Mouse (Mus musculus): ENCODE measurements around the gene Fgf7. TPM values are rescaled to one million over a fixed set of nuclear protein-coding genes. Genes with fewer than 3 reads are reported as not detected.

The Fgf7 gene
- polyA plus RNA-seq, 1 experiment, result 0.55 TPM

DNA sequence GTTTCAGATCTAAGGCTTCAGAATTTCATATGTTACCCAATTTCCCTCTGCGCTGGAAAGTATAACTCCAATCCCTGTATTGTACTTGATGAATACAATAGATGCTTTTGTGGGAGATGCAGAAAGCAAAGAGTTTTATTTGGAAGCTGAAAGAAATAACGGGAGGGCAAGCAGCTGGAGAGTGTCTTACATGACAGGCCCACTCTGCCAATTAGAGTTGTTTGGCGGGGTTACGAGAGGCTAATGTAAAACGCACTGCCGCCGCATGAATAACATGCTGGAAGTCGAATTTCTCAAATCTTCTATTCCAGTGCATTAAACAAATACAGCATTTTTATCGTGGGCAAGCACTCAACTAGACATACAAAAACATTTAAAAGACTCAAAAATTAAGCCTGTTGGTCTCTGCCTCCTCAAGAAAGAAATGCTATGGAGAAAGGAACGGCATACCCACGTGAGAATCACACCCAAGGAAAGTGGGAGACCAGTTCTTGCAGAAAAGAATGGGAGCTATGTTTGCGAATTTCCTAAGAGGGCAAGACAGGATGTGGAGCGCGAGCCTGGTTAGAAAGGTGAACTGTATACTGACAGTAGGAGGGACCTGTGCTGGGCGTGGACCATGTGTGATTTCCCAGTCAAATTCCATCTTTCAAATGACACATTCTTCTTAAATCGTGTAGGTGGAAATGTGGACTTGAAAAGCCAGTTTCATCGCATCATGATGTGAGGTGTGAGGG, 26.7 kb downstream of the Fgf7 start:
- Histone ChIP-seq H3K36me3 (ENCODE audit: control insufficient read depth, insufficient read depth, low read length) (no peaks in the 10 kb centered on the region), H3K4me3 (ENCODE audit: extremely low read depth, insufficient read depth, insufficient read length) (no peak overlapping the region), H3K27me3 (ENCODE audit: control insufficient read depth, insufficient read depth, low read length) (no peaks in the 10 kb centered on the region), H3K4me1 (ENCODE audit: control insufficient read depth, insufficient read depth, insufficient read length) (no peaks in the 10 kb centered on the region), H3K27ac (ENCODE audit: insufficient read depth, low read length) (no peak overlapping the region)
- DNase-seq (ENCODE audit: low read depth in 1 of 2, low spot score in 2 of 2), result no peak
- WGBS, result 87% methylated on average over 17 of the region's 17 CpGs
- TF ChIP-seq CTCF (IDR thresholded peaks at IDR 0.05; ENCODE audit: extremely low read depth, insufficient read depth, insufficient read length, insufficient replicate concordance) (no peak), POLR2A (IDR thresholded peaks at IDR 0.05; ENCODE audit: low read depth, low read length) (no peak)

GRCm38 (mm10) chr2:126062876-126063275, 28.4 kb downstream of the Fgf7 start:
- no peak for DNase-seq (ENCODE audit: low read depth in 1 of 2, low spot score in 2 of 2)
- Histone ChIP-seq H3K27me3 (ENCODE audit: control insufficient read depth, insufficient read depth, low read length) (no peaks in the 10 kb centered on the region), H3K4me1 (ENCODE audit: control insufficient read depth, insufficient read depth, insufficient read length) (no peaks in the 10 kb centered on the region), H3K27ac (ENCODE audit: insufficient read depth, low read length) (no peak overlapping the region), H3K36me3 (ENCODE audit: control insufficient read depth, insufficient read depth, low read length) (no peaks in the 10 kb centered on the region), H3K4me3 (ENCODE audit: extremely low read depth, insufficient read depth, insufficient read length) (no peak overlapping the region)
- TF ChIP-seq POLR2A (IDR thresholded peaks at IDR 0.05; ENCODE audit: low read depth, low read length) (no peak), CTCF (IDR thresholded peaks at IDR 0.05; ENCODE audit: extremely low read depth, insufficient read depth, insufficient read length, insufficient replicate concordance) (no peak)
- 86% methylated on average over 7 of the region's 7 CpGs for WGBS

GRCm38 (mm10) chr2:126064814-126065213, 30.4 kb downstream of the Fgf7 start:
- TF ChIP-seq POLR2A (IDR thresholded peaks at IDR 0.05; ENCODE audit: low read depth, low read length) (no peak), CTCF (IDR thresholded peaks at IDR 0.05; ENCODE audit: extremely low read depth, insufficient read depth, insufficient read length, insufficient replicate concordance) (no peak)
- WGBS, result 64% methylated on average over 2 of the region's 2 CpGs

GRCm38 (mm10) chr2:126065303-126065856, 30.9 kb downstream of the Fgf7 start:
- no peaks in the 10 kb centered on the region for H3K36me3 ChIP-seq (ENCODE audit: control insufficient read depth, insufficient read depth, low read length)
- TF ChIP-seq POLR2A (IDR thresholded peaks at IDR 0.05; ENCODE audit: low read depth, low read length) (no peak), CTCF (IDR thresholded peaks at IDR 0.05; ENCODE audit: extremely low read depth, insufficient read depth, insufficient read length, insufficient replicate concordance) (no peak)
- no peak overlapping the region for H3K27ac ChIP-seq (ENCODE audit: insufficient read depth, low read length)
- no peaks in the 10 kb centered on the region for H3K4me1 ChIP-seq (ENCODE audit: control insufficient read depth, insufficient read depth, insufficient read length)
- H3K4me3 ChIP-seq (ENCODE audit: extremely low read depth, insufficient read depth, insufficient read length), result no peak overlapping the region
- H3K27me3 ChIP-seq (ENCODE audit: control insufficient read depth, insufficient read depth, low read length), result no peaks in the 10 kb centered on the region
- no peak for DNase-seq (ENCODE audit: low read depth in 1 of 2, low spot score in 2 of 2)
- 88% methylated on average over 3 of the region's 3 CpGs for WGBS

More at GRCm38 (mm10) chr2:126064814-126065213, 30.4 kb downstream of the Fgf7 start:
- no peak for DNase-seq (ENCODE audit: low read depth in 1 of 2, low spot score in 2 of 2)
- Histone ChIP-seq H3K27me3 (ENCODE audit: control insufficient read depth, insufficient read depth, low read length) (no peaks in the 10 kb centered on the region), H3K27ac (ENCODE audit: insufficient read depth, low read length) (no peak overlapping the region), H3K36me3 (ENCODE audit: control insufficient read depth, insufficient read depth, low read length) (no peaks in the 10 kb centered on the region), H3K4me1 (ENCODE audit: control insufficient read depth, insufficient read depth, insufficient read length) (no peaks in the 10 kb centered on the region), H3K4me3 (ENCODE audit: extremely low read depth, insufficient read depth, insufficient read length) (no peak overlapping the region)

- Histone ChIP-seq H3K27me3 (ENCODE audit: control insufficient read depth, insufficient read depth, low read length) (no peaks in the 10 kb centered on the region), H3K4me1 (ENCODE audit: control insufficient read depth, insufficient read depth, insufficient read length) (no peaks in the 10 kb centered on the region), H3K4me3 (ENCODE audit: extremely low read depth, insufficient read depth, insufficient read length) (no peak overlapping the region), H3K27ac (ENCODE audit: insufficient read depth, low read length) (no peak overlapping the region), H3K36me3 (ENCODE audit: control insufficient read depth, insufficient read depth, low read length) (no peaks in the 10 kb centered on the region)
- WGBS, result 59% methylated on average over 1 of the region's 1 CpGs
- no peak for TF ChIP-seq CTCF (IDR thresholded peaks at IDR 0.05; ENCODE audit: extremely low read depth, insufficient read depth, insufficient read length, insufficient replicate concordance)
- TF ChIP-seq POLR2A (IDR thresholded peaks at IDR 0.05; ENCODE audit: low read depth, low read length), result no peak
- DNase-seq (ENCODE audit: low read depth in 1 of 2, low spot score in 2 of 2), result no peak
These were observed 35.3 kb downstream of the Fgf7 start for GRCm38 (mm10) chr2:126069740-126070139.

GRCm38 (mm10) chr2:126073744-126074143, 39.3 kb downstream of the Fgf7 start:
- no peak for DNase-seq (ENCODE audit: low read depth in 1 of 2, low spot score in 2 of 2)
- 58% methylated on average over 4 of the region's 4 CpGs for WGBS

DNA sequence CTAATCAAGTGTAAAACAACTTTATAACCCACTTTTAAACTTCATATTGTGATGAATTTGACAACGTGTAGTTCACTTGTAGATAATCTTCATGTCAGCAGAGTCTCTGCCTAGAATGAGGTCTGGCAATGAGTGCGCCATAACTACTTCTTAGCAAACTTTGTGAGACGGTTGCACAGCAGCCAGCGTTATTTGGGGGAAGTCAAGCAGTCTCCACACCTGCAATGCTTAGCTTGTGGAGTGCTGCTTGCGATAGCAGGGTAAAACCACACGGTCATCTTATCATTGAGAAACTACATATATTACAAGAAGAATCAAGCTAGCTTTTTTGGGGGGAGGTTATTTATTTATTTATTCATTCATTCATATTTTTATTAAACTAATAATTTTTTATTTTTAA, 42.0 kb downstream of the Fgf7 start:
- Histone ChIP-seq H3K36me3 (ENCODE audit: control insufficient read depth, insufficient read depth, low read length) (no peaks in the 10 kb centered on the region), H3K4me1 (ENCODE audit: control insufficient read depth, insufficient read depth, insufficient read length) (no peaks in the 10 kb centered on the region), H3K27me3 (ENCODE audit: control insufficient read depth, insufficient read depth, low read length) (no peaks in the 10 kb centered on the region), H3K27ac (ENCODE audit: insufficient read depth, low read length) (no peak overlapping the region), H3K4me3 (ENCODE audit: extremely low read depth, insufficient read depth, insufficient read length) (no peak overlapping the region)
- no peak for DNase-seq (ENCODE audit: low read depth in 1 of 2, low spot score in 2 of 2)
- 86% methylated on average over 6 of the region's 6 CpGs for WGBS
- TF ChIP-seq CTCF (IDR thresholded peaks at IDR 0.05; ENCODE audit: extremely low read depth, insufficient read depth, insufficient read length, insufficient replicate concordance), result no peak
- no peak for TF ChIP-seq POLR2A (IDR thresholded peaks at IDR 0.05; ENCODE audit: low read depth, low read length)

More at GRCm38 (mm10) chr2:126073744-126074143, 39.3 kb downstream of the Fgf7 start:
- Histone ChIP-seq H3K27me3 (ENCODE audit: control insufficient read depth, insufficient read depth, low read length) (no peaks in the 10 kb centered on the region), H3K4me3 (ENCODE audit: extremely low read depth, insufficient read depth, insufficient read length) (no peak overlapping the region), H3K27ac (ENCODE audit: insufficient read depth, low read length) (no peak overlapping the region), H3K36me3 (ENCODE audit: control insufficient read depth, insufficient read depth, low read length) (no peaks in the 10 kb centered on the region), H3K4me1 (ENCODE audit: control insufficient read depth, insufficient read depth, insufficient read length) (no peaks in the 10 kb centered on the region)
- no peak for TF ChIP-seq CTCF (IDR thresholded peaks at IDR 0.05; ENCODE audit: extremely low read depth, insufficient read depth, insufficient read length, insufficient replicate concordance)

Data from spleen, adult 2 months (tissue).